Mouse (Mus musculus): ENCODE data around the gene Adcy4. TPM values are rescaled to one million over a fixed set of nuclear protein-coding genes. Genes with fewer than 3 reads are reported as not detected.

Gene Adcy4
- 5.3 TPM for polyA plus RNA-seq (2015; fragmentation: Illumina TruSeq; extraction: RNeasy Lipid Tissue Mini Kit (QIAGEN cat#74804); ENCODE audit: low read depth, low replicate concordance)

GRCm38 (mm10) chr14:55783958-55784235, at the start of gene Adcy4:
Adcy4 (minus strand) TSS chr14:55784095.

GRCm38 (mm10) chr14:55822991-55823762, 39.3 kb upstream of the Adcy4 start, which contains the start of gene Nfatc4:
Nfatc4 (plus strand) TSS chr14:55823144.

GRCm38 (mm10) chr14:55788256-55789050, 4.6 kb upstream of the Adcy4 start, which contains the start of gene Ripk3:
Ripk3 (minus strand) TSS chr14:55788865.

GRCm38 (mm10) chr14:55765696-55766095, 18.2 kb downstream of the Adcy4 start, which contains the start of gene Ltb4r1:
Ltb4r1 (plus strand) TSS chr14:55765962.

GRCm38 (mm10) chr14:55761163-55761562, 22.7 kb downstream of the Adcy4 start, which contains the start of gene Ltb4r2:
Ltb4r2 (plus strand) TSS chr14:55761428.

GRCm38 (mm10) chr14:55758363-55758784, 25.5 kb downstream of the Adcy4 start, which contains the start of gene Cideb:
Cideb (minus strand) TSS chr14:55758458.

GRCm38 (mm10) chr14:55745180-55745860, 38.6 kb downstream of the Adcy4 start, which contains the start of the genes Dhrs1 and Nop9:
Dhrs1 (minus strand) TSS chr14:55745690.
Nop9 (plus strand) TSS chr14:55745693.

GRCm38 (mm10) chr14:55721700-55722437, 62.0 kb downstream of the Adcy4 start, which contains the start of gene Rabggta:
Rabggta (minus strand) TSS chr14:55722263.

Other genes starting within 250 kb of the Adcy4 start
- gene Pck2, start 243.8 kb downstream of the Adcy4 start, polyA plus RNA-seq (2015; fragmentation: Illumina TruSeq; extraction: RNeasy Lipid Tissue Mini Kit (QIAGEN cat#74804); ENCODE audit: low read depth, low replicate concordance) = 19.9 TPM
- gene Dcaf11, start 224.1 kb downstream of the Adcy4 start, polyA plus RNA-seq (2015; fragmentation: Illumina TruSeq; extraction: RNeasy Lipid Tissue Mini Kit (QIAGEN cat#74804); ENCODE audit: low read depth, low replicate concordance) = 92.2 TPM
- not detected for gene A730061H03Rik, start 223.7 kb downstream of the Adcy4 start, polyA plus RNA-seq (2015; fragmentation: Illumina TruSeq; extraction: RNeasy Lipid Tissue Mini Kit (QIAGEN cat#74804); ENCODE audit: low read depth, low replicate concordance)
- gene Fitm1, start 208.5 kb downstream of the Adcy4 start, polyA plus RNA-seq (2015; fragmentation: Illumina TruSeq; extraction: RNeasy Lipid Tissue Mini Kit (QIAGEN cat#74804); ENCODE audit: low read depth, low replicate concordance) = not detected
- gene Psme1, start 206.0 kb downstream of the Adcy4 start, polyA plus RNA-seq (2015; fragmentation: Illumina TruSeq; extraction: RNeasy Lipid Tissue Mini Kit (QIAGEN cat#74804); ENCODE audit: low read depth, low replicate concordance) = 73.4 TPM
- 54.3 TPM for gene Emc9, start 198.8 kb downstream of the Adcy4 start, polyA plus RNA-seq (2015; fragmentation: Illumina TruSeq; extraction: RNeasy Lipid Tissue Mini Kit (QIAGEN cat#74804); ENCODE audit: low read depth, low replicate concordance)
- gene Psme2, start 193.0 kb downstream of the Adcy4 start, polyA plus RNA-seq (2015; fragmentation: Illumina TruSeq; extraction: RNeasy Lipid Tissue Mini Kit (QIAGEN cat#74804); ENCODE audit: low read depth, low replicate concordance) = 78.9 TPM
- gene Rnf31, start 192.4 kb downstream of the Adcy4 start, polyA plus RNA-seq (2015; fragmentation: Illumina TruSeq; extraction: RNeasy Lipid Tissue Mini Kit (QIAGEN cat#74804); ENCODE audit: low read depth, low replicate concordance) = 18.8 TPM
- 14.3 TPM for gene Irf9, start 180.5 kb downstream of the Adcy4 start, polyA plus RNA-seq (2015; fragmentation: Illumina TruSeq; extraction: RNeasy Lipid Tissue Mini Kit (QIAGEN cat#74804); ENCODE audit: low read depth, low replicate concordance)
- 6.2 TPM for gene Rec8, start 166.1 kb downstream of the Adcy4 start, polyA plus RNA-seq (2015; fragmentation: Illumina TruSeq; extraction: RNeasy Lipid Tissue Mini Kit (QIAGEN cat#74804); ENCODE audit: low read depth, low replicate concordance)
- 62.3 TPM for gene Ipo4, start 148.1 kb downstream of the Adcy4 start, polyA plus RNA-seq (2015; fragmentation: Illumina TruSeq; extraction: RNeasy Lipid Tissue Mini Kit (QIAGEN cat#74804); ENCODE audit: low read depth, low replicate concordance)
- gene Gm49378, start 146.2 kb downstream of the Adcy4 start, polyA plus RNA-seq (2015; fragmentation: Illumina TruSeq; extraction: RNeasy Lipid Tissue Mini Kit (QIAGEN cat#74804); ENCODE audit: low read depth, low replicate concordance) = 1.6 TPM
- gene Tm9sf1, start 140.3 kb downstream of the Adcy4 start, polyA plus RNA-seq (2015; fragmentation: Illumina TruSeq; extraction: RNeasy Lipid Tissue Mini Kit (QIAGEN cat#74804); ENCODE audit: low read depth, low replicate concordance) = 32.2 TPM
- not detected for gene Tssk4, start 133.9 kb downstream of the Adcy4 start, polyA plus RNA-seq (2015; fragmentation: Illumina TruSeq; extraction: RNeasy Lipid Tissue Mini Kit (QIAGEN cat#74804); ENCODE audit: low read depth, low replicate concordance)
- 61.1 TPM for gene Mdp1, start 123.6 kb downstream of the Adcy4 start, polyA plus RNA-seq (2015; fragmentation: Illumina TruSeq; extraction: RNeasy Lipid Tissue Mini Kit (QIAGEN cat#74804); ENCODE audit: low read depth, low replicate concordance)
- 36.9 TPM for gene Gmpr2, start 112.2 kb downstream of the Adcy4 start, polyA plus RNA-seq (2015; fragmentation: Illumina TruSeq; extraction: RNeasy Lipid Tissue Mini Kit (QIAGEN cat#74804); ENCODE audit: low read depth, low replicate concordance)
- 255 TPM for gene Nedd8, start 112.0 kb downstream of the Adcy4 start, polyA plus RNA-seq (2015; fragmentation: Illumina TruSeq; extraction: RNeasy Lipid Tissue Mini Kit (QIAGEN cat#74804); ENCODE audit: low read depth, low replicate concordance)
- 16.0 TPM for gene Tinf2, start 102.3 kb downstream of the Adcy4 start, polyA plus RNA-seq (2015; fragmentation: Illumina TruSeq; extraction: RNeasy Lipid Tissue Mini Kit (QIAGEN cat#74804); ENCODE audit: low read depth, low replicate concordance)
- not detected for gene Tgm1, start 70.2 kb downstream of the Adcy4 start, polyA plus RNA-seq (2015; fragmentation: Illumina TruSeq; extraction: RNeasy Lipid Tissue Mini Kit (QIAGEN cat#74804); ENCODE audit: low read depth, low replicate concordance)
- gene Rabggta, start 61.8 kb downstream of the Adcy4 start, polyA plus RNA-seq (2015; fragmentation: Illumina TruSeq; extraction: RNeasy Lipid Tissue Mini Kit (QIAGEN cat#74804); ENCODE audit: low read depth, low replicate concordance) = 47.6 TPM
- gene Dhrs1, start 38.4 kb downstream of the Adcy4 start, polyA plus RNA-seq (2015; fragmentation: Illumina TruSeq; extraction: RNeasy Lipid Tissue Mini Kit (QIAGEN cat#74804); ENCODE audit: low read depth, low replicate concordance) = 122 TPM
- gene Nop9, start 38.4 kb downstream of the Adcy4 start, polyA plus RNA-seq (2015; fragmentation: Illumina TruSeq; extraction: RNeasy Lipid Tissue Mini Kit (QIAGEN cat#74804); ENCODE audit: low read depth, low replicate concordance) = 6.9 TPM
- 9.8 TPM for gene Cideb, start 25.6 kb downstream of the Adcy4 start, polyA plus RNA-seq (2015; fragmentation: Illumina TruSeq; extraction: RNeasy Lipid Tissue Mini Kit (QIAGEN cat#74804); ENCODE audit: low read depth, low replicate concordance)
- 0.12 TPM for gene Ltb4r2, start 22.7 kb downstream of the Adcy4 start, polyA plus RNA-seq (2015; fragmentation: Illumina TruSeq; extraction: RNeasy Lipid Tissue Mini Kit (QIAGEN cat#74804); ENCODE audit: low read depth, low replicate concordance)
- not detected for gene Ltb4r1, start 18.1 kb downstream of the Adcy4 start, polyA plus RNA-seq (2015; fragmentation: Illumina TruSeq; extraction: RNeasy Lipid Tissue Mini Kit (QIAGEN cat#74804); ENCODE audit: low read depth, low replicate concordance)
- 0.25 TPM for gene Ripk3, start 4.8 kb upstream of the Adcy4 start, polyA plus RNA-seq (2015; fragmentation: Illumina TruSeq; extraction: RNeasy Lipid Tissue Mini Kit (QIAGEN cat#74804); ENCODE audit: low read depth, low replicate concordance)
- gene Nfatc4, start 39.0 kb upstream of the Adcy4 start, polyA plus RNA-seq (2015; fragmentation: Illumina TruSeq; extraction: RNeasy Lipid Tissue Mini Kit (QIAGEN cat#74804); ENCODE audit: low read depth, low replicate concordance) = 2.3 TPM
- gene Nynrin, start 69.9 kb upstream of the Adcy4 start, polyA plus RNA-seq (2015; fragmentation: Illumina TruSeq; extraction: RNeasy Lipid Tissue Mini Kit (QIAGEN cat#74804); ENCODE audit: low read depth, low replicate concordance) = 3.9 TPM
- gene Cbln3, start 100.3 kb upstream of the Adcy4 start, polyA plus RNA-seq (2015; fragmentation: Illumina TruSeq; extraction: RNeasy Lipid Tissue Mini Kit (QIAGEN cat#74804); ENCODE audit: low read depth, low replicate concordance) = 0.49 TPM
- gene Khnyn, start 100.9 kb upstream of the Adcy4 start, polyA plus RNA-seq (2015; fragmentation: Illumina TruSeq; extraction: RNeasy Lipid Tissue Mini Kit (QIAGEN cat#74804); ENCODE audit: low read depth, low replicate concordance) = 9.0 TPM
- gene Sdr39u1, start 116.2 kb upstream of the Adcy4 start, polyA plus RNA-seq (2015; fragmentation: Illumina TruSeq; extraction: RNeasy Lipid Tissue Mini Kit (QIAGEN cat#74804); ENCODE audit: low read depth, low replicate concordance) = 155 TPM
- gene Cma1, start 160.6 kb upstream of the Adcy4 start, polyA plus RNA-seq (2015; fragmentation: Illumina TruSeq; extraction: RNeasy Lipid Tissue Mini Kit (QIAGEN cat#74804); ENCODE audit: low read depth, low replicate concordance) = not detected
- not detected for gene Cma2, start 166.9 kb upstream of the Adcy4 start, polyA plus RNA-seq (2015; fragmentation: Illumina TruSeq; extraction: RNeasy Lipid Tissue Mini Kit (QIAGEN cat#74804); ENCODE audit: low read depth, low replicate concordance)
- gene Mcpt1, start 233.9 kb upstream of the Adcy4 start, polyA plus RNA-seq (2015; fragmentation: Illumina TruSeq; extraction: RNeasy Lipid Tissue Mini Kit (QIAGEN cat#74804); ENCODE audit: low read depth, low replicate concordance) = not detected
- not detected for gene Mcpt9, start 246.4 kb upstream of the Adcy4 start, polyA plus RNA-seq (2015; fragmentation: Illumina TruSeq; extraction: RNeasy Lipid Tissue Mini Kit (QIAGEN cat#74804); ENCODE audit: low read depth, low replicate concordance)

All from brain, adult 10 weeks (tissue).